ENCODE assay signal across 24 mouse cellular contexts in genomic region chr19:36794008-36794407, GRCm38 (mm10). TPM values are rescaled to one million over a fixed set of nuclear protein-coding genes. Genes with fewer than 3 reads are reported as not detected.
DNase-seq lines count a peak whose midpoint lies in the region; ATAC-seq and TF ChIP-seq lines count a peak whose summit lies in the region.
"Had no signal": no experiment of that assay in that cellular context is flagged by ENCODE, and none has a peak within 500 bp of the region (broad histone marks: within the 10 kb centered on the region; RNA-seq: fewer than 3 reads in every experiment).

No protein-coding gene starts in this region.

- H3K9me3 ChIP-seq in lung, embryonic 15.5 days: no peaks in the 10 kb centered on the region
- H3K9me3 ChIP-seq in lung, embryonic 16.5 days (ENCODE audit: control insufficient read depth, low read length): no peaks in the 10 kb centered on the region
- H3K9me3 ChIP-seq in lung, postnatal 0 days (ENCODE audit: low read length): no peaks in the 10 kb centered on the region
- H3K9me3 ChIP-seq: G1E had no signal

- H3K4me2 ChIP-seq in lung, embryonic 15.5 days: no peak overlapping the region
- no peak overlapping the region for H3K4me2 ChIP-seq in lung, embryonic 16.5 days (ENCODE audit: low read depth, low read length)
- no peak overlapping the region for H3K4me2 ChIP-seq in lung, postnatal 0 days (replicated peaks; ENCODE audit: low read depth, low read length)

- peaks cover 12% of the 10 kb centered on the region for H3K79me2 ChIP-seq in liver, adult 2 months (ENCODE audit: control insufficient read depth, insufficient read depth, low read length)

- no peak overlapping the region for H3K9ac ChIP-seq in liver, adult 2 months (ENCODE audit: low read depth, low read length)
- no peak overlapping the region for H3K9ac ChIP-seq in lung, embryonic 15.5 days
- H3K9ac ChIP-seq in lung, embryonic 16.5 days (ENCODE audit: low read length): no peak overlapping the region
- H3K9ac ChIP-seq in lung, postnatal 0 days (replicated peaks; ENCODE audit: low read depth): no peak overlapping the region

- H3K4me3 ChIP-seq in liver, adult 2 months (ENCODE audit: insufficient read depth, low read depth, low read length): no peak overlapping the region
- no peak overlapping the region for H3K4me3 ChIP-seq in lung, embryonic 15.5 days
- no peak overlapping the region for H3K4me3 ChIP-seq in lung, embryonic 16.5 days (ENCODE audit: low read length)
- no peak overlapping the region for H3K4me3 ChIP-seq in lung, adult 2 months (replicated peaks; ENCODE audit: extremely low read depth, low read depth, low read length)
- no peak overlapping the region for H3K4me3 ChIP-seq in lung, postnatal 0 days (ENCODE audit: low read depth, low read length)

- H3K36me3 ChIP-seq in liver, adult 2 months (ENCODE audit: control insufficient read depth, insufficient read depth, low read length): no peaks in the 10 kb centered on the region
- H3K36me3 ChIP-seq in lung, embryonic 15.5 days: no peaks in the 10 kb centered on the region
- no peaks in the 10 kb centered on the region for H3K36me3 ChIP-seq in lung, embryonic 16.5 days (ENCODE audit: control insufficient read depth, insufficient read depth, low read length)
- H3K36me3 ChIP-seq in lung, postnatal 0 days (ENCODE audit: insufficient read depth, low read length): no peaks in the 10 kb centered on the region
- H3K36me3 ChIP-seq: G1E had no signal

- 92% methylated on average over 4 of the region's 4 CpGs for WGBS in liver, adult 2 months
- WGBS in lung, embryonic 15.5 days: 72% methylated on average over 4 of the region's 4 CpGs
- WGBS in lung, embryonic 16.5 days: 74% methylated on average over 4 of the region's 4 CpGs
- 68% methylated on average over 4 of the region's 4 CpGs for WGBS in lung, adult 2 months
- 63% methylated on average over 4 of the region's 4 CpGs for WGBS in lung, postnatal 0 days

- 0 out of 2 replicates have a peak overlapping the region, but pooled peaks have one; percentile 37 for H3K27ac ChIP-seq in liver, adult 2 months (replicated peaks; ENCODE audit: insufficient read depth, low read depth, low read length)
- H3K27ac ChIP-seq in lung, embryonic 15.5 days: peak overlapping the region; percentile 39; the same call in 1 of the 2 replicates
- 0 out of 2 replicates have a peak overlapping the region, but pooled peaks have one; percentile 24 for H3K27ac ChIP-seq in lung, embryonic 16.5 days (ENCODE audit: low read length)
- H3K27ac ChIP-seq in lung, postnatal 0 days (ENCODE audit: low read length): peak overlapping the region; percentile 47

- no peak for TF ChIP-seq POLR2A in liver, adult 2 months (IDR thresholded peaks at IDR 0.05; ENCODE audit: extremely low read depth, insufficient read depth, low read length)
- TF ChIP-seq POLR2A in lung, adult 2 months (IDR thresholded peaks at IDR 0.05; ENCODE audit: borderline replicate concordance, extremely low read depth, low read depth, low read length): no peak

- no peak for TF ChIP-seq CTCF in liver, adult 2 months (IDR thresholded peaks at IDR 0.05; ENCODE audit: low read depth, low read length)
- TF ChIP-seq CTCF in lung, adult 2 months (IDR thresholded peaks at IDR 0.05; ENCODE audit: insufficient read depth, low read length): no peak
- TF ChIP-seq CTCF in lung, postnatal 0 days (IDR thresholded peaks at IDR 0.05): no peak

- no peak for TF ChIP-seq EP300 in lung, postnatal 0 days (IDR thresholded peaks at IDR 0.05)

- H3K27me3 ChIP-seq in liver, adult 2 months (ENCODE audit: control insufficient read depth, insufficient read depth, low read length): no peaks in the 10 kb centered on the region
- H3K27me3 ChIP-seq in lung, embryonic 15.5 days: no peaks in the 10 kb centered on the region
- H3K27me3 ChIP-seq in lung, embryonic 16.5 days (ENCODE audit: control insufficient read depth, insufficient read depth, low read depth, low read length): no peaks in the 10 kb centered on the region
- H3K27me3 ChIP-seq in lung, postnatal 0 days (replicated peaks; ENCODE audit: insufficient read depth, low read length): no peaks in the 10 kb centered on the region
- H3K27me3 ChIP-seq: CH12.LX had no signal

- peaks cover 17% of the 10 kb centered on the region for H3K4me1 ChIP-seq in liver, adult 2 months (ENCODE audit: control insufficient read depth, insufficient read depth, low read length)
- H3K4me1 ChIP-seq in lung, embryonic 15.5 days: peaks cover 50% of the 10 kb centered on the region
- peaks cover 24% of the 10 kb centered on the region for H3K4me1 ChIP-seq in lung, embryonic 16.5 days (replicated peaks; ENCODE audit: control insufficient read depth, insufficient read depth, low read length)
- H3K4me1 ChIP-seq in lung, adult 2 months (ENCODE audit: control insufficient read depth, insufficient read depth, low read length): peaks cover 12% of the 10 kb centered on the region
- H3K4me1 ChIP-seq in lung, postnatal 0 days (ENCODE audit: insufficient read depth, low read depth, low read length): peaks cover 5% of the 10 kb centered on the region; the same call in 1 of the 2 replicates

- ATAC-seq in lung, embryonic 15.5 days (ENCODE audit: borderline replicate concordance, extremely low read depth, low FRiP score, low TSS enrichment): no peak
- ATAC-seq in lung, embryonic 16.5 days (ENCODE audit: low read depth): peak; percentile 27; the same call in 1 of the 2 replicates
- peak; percentile 60 for ATAC-seq in lung, postnatal 0 days
- ATAC-seq: activated CD4-positive, CD25-positive, alpha-beta regulatory T cell, adult 4 months; CD4-positive, CD25-positive, alpha-beta regulatory T cell, adult 4 months; Patski had no signal

- DNase-seq in liver, adult 2 months (ENCODE audit: extremely low read depth, low read depth, low spot score): no peak
- no peak for DNase-seq in liver
- no peak for DNase-seq in lung, postnatal 14 days
- no peak for DNase-seq in lung, adult 2 months
- DNase-seq in lung, postnatal 0 days (ENCODE audit: low spot score): peak; percentile 69
- no peak for DNase-seq in lung, postnatal 4 days
- DNase-seq: adrenal gland, adult 2 months; adrenal gland, adult 8-10 months; adrenal gland, postnatal 10 days; adrenal gland, postnatal 14 days; adrenal gland, postnatal 25 days; adrenal gland, postnatal 36 days; B cell, adult 2 months; cerebellum, adult 11 months; cerebellum, adult 11-12 months had no signal

RNA-seq across cellular contexts. Expression of gene Tnks2, which starts 40.0 kb away (rescaled TPM):
- total RNA-seq in liver, adult 2 months (2014; rRNA removed): 50.9 and 55.2 TPM in 2 replicates
- 6.3 and 8.6 TPM in 2 replicates for polyA plus RNA-seq in liver, adult 2 months (2012; rRNA removed)
- 47.3 and 47.6 TPM in 2 replicates for polyA plus RNA-seq in lung, embryonic 15.5 days (2015; fragmentation: Nextera tagmentation; extraction: Ambion mirVana)
- polyA plus RNA-seq in lung, embryonic 16.5 days (2015; fragmentation: Nextera tagmentation; extraction: Ambion mirVana): 24.3 and 31.5 TPM in 2 replicates
- polyA plus RNA-seq in lung, adult 2 months (2012; rRNA removed): 23.6 and 28.9 TPM in 2 replicates
- polyA plus RNA-seq in lung, postnatal 0 days (2015; fragmentation: Nextera tagmentation; extraction: Ambion mirVana): 25.4 and 28.7 TPM in 2 replicates

RNA-seq across cellular contexts. Expression of gene Ppp1r3c, which starts 57.6 kb away (rescaled TPM):
- 30.1 and 39.9 TPM in 2 replicates for total RNA-seq in liver, adult 2 months (2014; rRNA removed)
- polyA plus RNA-seq in liver, adult 2 months (2012; rRNA removed): 23.3 and 40.1 TPM in 2 replicates
- 83.4 and 84.3 TPM in 2 replicates for polyA plus RNA-seq in lung, embryonic 15.5 days (2015; fragmentation: Nextera tagmentation; extraction: Ambion mirVana)
- 97.2 and 105 TPM in 2 replicates for polyA plus RNA-seq in lung, embryonic 16.5 days (2015; fragmentation: Nextera tagmentation; extraction: Ambion mirVana)
- 5.4 and 9.8 TPM in 2 replicates for polyA plus RNA-seq in lung, adult 2 months (2012; rRNA removed)
- polyA plus RNA-seq in lung, postnatal 0 days (2015; fragmentation: Nextera tagmentation; extraction: Ambion mirVana): 39.4 and 51.4 TPM in 2 replicates
- total RNA-seq: CH12.LX, MEL had no signal
- polyA plus RNA-seq: activated CD4-positive, CD25-positive, alpha-beta regulatory T cell, adult 4 months; C2C12; CD4-positive, CD25-positive, alpha-beta regulatory T cell, adult 4 months; G1E had no signal
